Mouse (Mus musculus) right cerebral cortex, postnatal 4 days (tissue): ENCODE results near the gene Ssna1.

Source experiments
- DNase-seq: peaks from one replicate; pipeline ENCODE4 v3.0.0-alpha.2; 2022

Ssna1 gene

DNA sequence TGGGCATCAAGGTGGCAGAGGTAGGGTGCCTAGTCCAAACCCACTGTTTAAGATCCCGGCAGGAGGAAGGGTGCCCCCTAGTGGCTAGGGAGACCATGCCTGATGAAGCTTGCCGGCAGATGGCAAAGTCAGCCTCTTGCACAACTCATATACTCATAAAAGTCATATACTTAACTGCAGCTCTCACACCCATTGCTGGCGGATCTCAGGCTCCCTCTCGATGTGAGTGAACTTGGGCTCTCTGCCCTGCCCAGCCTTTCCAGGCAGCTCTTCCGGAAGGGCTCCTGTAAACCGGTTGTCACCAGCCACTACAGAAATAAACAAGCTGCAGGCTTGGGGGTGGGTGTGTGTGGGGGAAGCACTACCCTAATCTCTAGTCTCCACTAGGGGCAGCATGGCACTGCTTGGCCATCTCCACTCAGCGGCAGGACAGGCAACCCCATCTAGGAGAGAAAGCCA lies 43.8 kb downstream of the Ssna1 start:
- DNase-seq = peak; percentile 76

DNA sequence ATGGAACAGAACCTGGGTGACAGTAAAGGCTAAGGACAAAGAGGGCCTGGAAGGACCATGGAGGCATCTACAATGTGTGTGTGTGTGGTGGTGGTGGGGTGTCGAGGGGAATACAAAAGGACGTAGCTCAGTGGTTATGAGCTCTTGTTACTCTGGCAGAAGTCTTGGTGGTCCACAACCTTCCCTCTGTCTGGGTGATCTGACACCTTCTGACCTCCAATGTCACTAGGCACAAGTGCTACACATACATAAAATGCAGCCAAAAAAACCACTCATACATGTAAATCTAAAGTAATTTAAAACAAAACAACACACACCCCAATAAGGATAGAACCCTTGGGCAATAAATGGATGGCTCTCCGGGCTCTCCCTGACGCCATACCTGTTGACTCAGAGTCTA lies 44.8 kb downstream of the Ssna1 start:
- no peak for DNase-seq

DNA sequence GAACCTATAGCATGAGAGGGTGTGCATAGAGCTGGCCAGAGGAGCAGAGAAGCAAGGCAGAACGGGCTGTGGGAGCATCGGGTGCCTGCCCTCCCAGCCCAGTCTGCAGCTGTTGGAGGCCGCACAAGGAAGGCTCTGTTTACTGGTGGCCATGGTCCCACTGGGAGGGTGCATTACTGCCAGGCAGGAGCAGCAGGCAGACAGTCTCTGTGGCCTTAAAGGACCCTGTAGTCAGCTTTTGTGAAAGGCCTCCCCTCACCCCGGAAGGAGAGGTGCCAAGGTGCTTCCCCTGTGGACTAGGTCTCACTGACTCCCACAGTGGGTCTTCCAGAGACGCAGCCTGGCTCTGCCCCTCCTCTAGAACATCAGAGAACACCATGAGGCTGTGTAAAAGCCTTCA lies 45.4 kb downstream of the Ssna1 start:
- no peak for DNase-seq

DNA sequence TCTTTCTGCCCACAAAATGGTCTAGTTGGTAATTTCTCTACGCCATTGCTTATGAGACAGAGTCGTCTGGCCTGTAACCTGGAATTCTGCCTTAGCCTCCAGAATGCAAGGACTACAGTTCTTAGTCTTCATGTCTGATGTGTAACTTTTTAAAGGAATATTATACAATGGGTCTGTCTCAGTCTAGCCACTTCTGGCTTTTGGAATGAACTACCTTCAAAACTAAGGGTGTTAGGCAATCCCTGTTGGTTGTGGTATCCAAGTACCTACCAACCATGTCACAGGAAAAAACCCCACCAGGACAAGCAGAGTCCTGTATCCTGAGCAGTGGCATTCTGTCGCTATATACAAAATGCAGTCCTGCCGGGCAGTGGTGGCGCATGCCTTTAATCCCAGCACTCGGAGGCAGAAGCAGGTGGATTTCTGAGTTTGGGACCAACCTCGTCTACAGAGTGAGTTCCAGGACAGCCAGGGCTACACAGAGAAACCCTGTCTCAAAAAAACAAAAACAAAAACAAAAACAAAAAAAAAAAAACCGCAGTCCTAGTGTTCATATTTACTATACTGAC lies 46.3 kb downstream of the Ssna1 start:
- DNase-seq = no peak

DNA sequence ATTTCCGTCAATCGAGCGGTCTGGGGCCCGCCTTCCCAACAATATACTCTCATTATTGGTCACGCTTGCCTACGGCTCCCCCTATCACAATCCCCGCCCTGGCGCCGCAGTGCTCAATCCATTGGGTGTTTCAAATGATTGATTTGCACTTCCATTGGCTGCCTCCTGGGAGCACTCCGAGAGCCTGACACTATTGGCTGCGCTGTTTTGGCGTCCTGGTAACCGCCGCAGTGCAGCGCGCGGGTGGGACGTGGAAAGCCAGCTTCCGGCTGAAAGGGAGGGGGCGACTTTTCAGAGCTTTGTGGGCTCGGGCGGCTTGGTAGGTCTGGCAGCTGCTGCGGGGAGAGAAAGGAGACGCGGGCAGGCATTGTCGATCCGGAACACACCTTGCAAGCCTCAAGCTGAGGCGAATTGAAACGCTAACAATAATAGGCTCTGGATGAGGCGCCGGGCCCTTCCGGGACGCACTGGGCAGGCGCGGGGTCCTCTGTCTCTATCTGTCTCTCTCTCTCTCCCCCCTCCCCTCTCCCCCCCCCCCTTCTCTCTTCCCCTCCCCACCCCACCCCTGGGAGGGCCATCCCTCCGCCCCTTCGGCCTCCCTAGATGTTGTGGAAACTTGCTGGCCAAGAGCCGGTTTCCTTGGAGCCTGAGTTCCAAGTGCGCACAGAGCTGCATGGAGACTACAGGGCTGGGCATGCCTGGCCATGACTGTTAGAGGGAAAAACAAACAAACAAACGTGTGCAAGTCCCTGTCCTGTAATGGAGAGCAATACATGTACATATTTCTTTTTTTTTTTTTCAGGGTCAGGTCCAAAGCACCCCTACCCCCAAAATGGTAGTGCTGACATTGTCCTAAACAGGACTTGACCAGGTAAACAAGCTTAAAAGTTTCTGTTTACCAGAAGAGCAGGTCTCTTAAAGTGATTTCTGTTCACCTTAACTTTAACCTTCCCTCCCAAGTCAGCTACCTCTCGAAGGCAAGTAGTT lies 47.2 kb downstream of the Ssna1 start:
- peak; percentile 93 for DNase-seq

DNA sequence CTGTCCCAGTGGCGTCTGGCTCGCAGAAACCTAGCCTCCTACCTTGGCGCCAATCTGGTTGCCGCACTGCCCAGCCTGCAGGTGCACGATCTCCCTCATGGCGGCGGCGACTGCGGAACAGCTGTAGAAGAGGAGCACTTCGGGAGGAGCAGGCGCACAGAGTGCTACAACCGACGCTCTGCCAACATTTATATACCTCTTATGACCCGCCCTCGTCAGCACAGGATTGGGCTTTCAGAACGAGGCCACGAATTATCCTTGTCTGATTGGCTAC lies 47.8 kb downstream of the Ssna1 start, which contains the start of gene Tubb4b:
Gene Tubb4b (minus strand): TSS at position 211 of the 274 bp plus-strand sequence.
- DNase-seq = no peak

DNA sequence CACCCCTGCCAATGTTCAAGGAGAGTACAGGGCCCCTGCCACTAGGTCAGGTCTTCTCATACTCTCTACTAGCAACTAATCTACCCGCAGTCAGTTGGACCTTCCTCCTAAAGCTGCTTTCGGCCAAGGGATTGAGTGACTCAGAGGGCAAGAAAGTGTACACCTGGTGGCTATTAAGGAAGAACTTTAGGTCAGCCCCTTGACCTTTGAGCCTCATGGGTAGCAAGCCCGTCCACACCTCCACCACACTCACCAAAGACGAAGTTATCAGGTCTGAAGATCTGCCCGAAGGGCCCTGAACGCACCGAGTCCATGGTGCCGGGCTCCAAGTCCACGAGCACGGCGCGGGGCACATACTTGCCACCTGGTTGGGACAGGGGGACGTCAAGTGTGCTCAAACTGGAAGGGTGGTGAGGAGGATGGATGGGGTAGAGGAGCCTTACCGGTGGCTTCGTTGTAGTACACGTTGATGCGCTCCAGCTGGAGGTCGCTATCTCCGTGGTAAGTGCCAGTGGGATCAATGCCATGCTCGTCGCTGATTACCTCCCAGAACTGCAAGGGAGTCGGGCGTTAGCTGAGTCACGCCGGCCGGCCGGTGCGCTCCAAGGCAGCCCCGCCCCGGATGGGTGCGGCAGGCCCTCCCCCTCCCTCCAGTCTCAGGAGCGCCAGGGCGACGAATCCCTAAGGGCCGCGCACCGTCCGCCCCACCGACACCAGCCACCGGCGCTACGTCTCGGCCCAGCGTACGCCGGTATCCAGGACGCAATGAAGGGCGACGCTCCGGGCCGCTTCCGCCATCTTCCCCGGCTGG lies 48.4 kb downstream of the Ssna1 start:
- DNase-seq = peak; percentile 59

DNA sequence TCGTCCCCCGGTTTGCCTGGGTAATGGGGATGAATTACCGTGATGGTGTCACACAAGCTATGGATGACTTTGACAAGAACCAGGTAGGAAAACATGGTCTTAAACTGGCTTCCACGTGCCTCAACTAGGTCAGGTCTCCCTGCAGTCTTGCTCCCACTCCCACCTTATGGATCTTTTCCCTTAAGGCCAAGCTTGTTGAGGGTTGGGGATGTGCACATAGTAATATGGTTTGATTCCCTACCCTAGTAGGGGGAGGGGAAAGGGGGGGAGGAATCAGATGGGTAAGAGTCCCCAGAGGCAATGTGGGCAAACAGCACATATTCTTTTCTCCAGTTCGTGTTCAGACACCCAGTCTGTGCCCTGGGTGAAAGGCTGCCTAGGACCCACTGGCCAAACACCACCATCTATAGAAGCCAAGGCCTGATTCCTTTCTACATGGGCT lies 50.9 kb downstream of the Ssna1 start:
- DNase-seq = no peak
